Mouse (Mus musculus) bone marrow macrophage, adult 2 months (primary cell): ENCODE results near the gene Parp11.

Experiments used
- CTCF ChIP-seq: IDR thresholded peaks from 2 replicates; pipeline ENCODE4 v1.5.1; 2012; ENCODE audit warnings: low read depth, mild to moderate bottlenecking, low read length, moderate library complexity
- POLR2A ChIP-seq: IDR thresholded peaks from 2 replicates; pipeline ENCODE4 v1.6.1; 2012; ENCODE audit warnings: mild to moderate bottlenecking, low read depth, low read length, borderline replicate concordance

DNA sequence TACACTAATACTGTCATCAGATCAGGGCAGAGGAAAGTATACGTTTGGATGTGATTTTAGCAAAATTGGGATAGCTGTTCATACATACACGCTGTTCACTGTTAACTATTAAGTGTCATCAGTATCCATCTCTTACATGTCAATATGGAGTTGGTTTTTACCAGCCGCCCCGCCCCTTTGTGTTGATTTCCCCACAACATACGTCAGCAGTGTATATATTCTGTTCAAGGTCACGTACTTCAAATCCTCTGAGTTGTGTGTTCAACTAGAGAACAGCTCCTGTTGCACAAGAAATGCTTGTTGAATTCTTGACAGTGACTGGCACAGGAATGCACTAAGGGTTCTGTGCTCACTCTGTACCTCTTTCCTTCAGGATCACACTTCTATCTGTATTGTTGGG, 8.2 kb downstream of the Parp11 start:
- TF ChIP-seq POLR2A: no peak
- TF ChIP-seq CTCF: no peak
